Mouse (Mus musculus): ENCODE data around the gene Nop56. TPM values are rescaled to one million over a fixed set of nuclear protein-coding genes. Genes with fewer than 3 reads are reported as not detected.

Gene Nop56
- polyA plus RNA-seq, 1 experiment from 2014 or later = 230 TPM

GRCm38 (mm10) chr2:130291434-130291833, 17.2 kb downstream of the Nop56 start:
- 8% methylated on average over 8 of the region's 8 CpGs for whole genome bisulfite sequencing
- ATAC-seq (ENCODE audit: low read depth) (peak; percentile 58; the same call in 1 of the 2 replicates), DNase-seq (ENCODE audit: low spot score) (peak; percentile 87)
- no peaks in the 10 kb centered on the region; the same call in 1 of the 2 replicates for H3K27me3 ChIP-seq (replicated peaks; ENCODE audit: control insufficient read depth, insufficient read depth, low read length)
- 0 out of 2 replicates have a peak overlapping the region, but pooled peaks have one; percentile 16 for H3K4me2 ChIP-seq (ENCODE audit: low read depth, low read length)
- H3K9ac ChIP-seq (ENCODE audit: low read depth, low read length) = no peak overlapping the region
- no peaks in the 10 kb centered on the region for H3K36me3 ChIP-seq (ENCODE audit: control insufficient read depth, insufficient read depth, low read length)
- H3K4me1 ChIP-seq (ENCODE audit: control insufficient read depth, insufficient read depth, low read length) = peaks cover 12% of the 10 kb centered on the region
- no peak overlapping the region for H3K4me3 ChIP-seq (ENCODE audit: low read depth, low read length)
- H3K27ac ChIP-seq (replicated peaks; ENCODE audit: low read depth, low read length) = no peak overlapping the region
- no peaks in the 10 kb centered on the region for H3K9me3 ChIP-seq (ENCODE audit: control insufficient read depth, low read length)

- 32% methylated on average over 3 of the region's 3 CpGs for WGBS
- ATAC-seq (ENCODE audit: low read depth) (no peak), DNase-seq (ENCODE audit: low spot score) (no peak)
- peaks cover 14% of the 10 kb centered on the region for H3K4me1 ChIP-seq (ENCODE audit: control insufficient read depth, insufficient read depth, low read length)
- H3K36me3 ChIP-seq (ENCODE audit: control insufficient read depth, insufficient read depth, low read length) = no peaks in the 10 kb centered on the region
- H3K27me3 ChIP-seq (replicated peaks; ENCODE audit: control insufficient read depth, insufficient read depth, low read length) = no peaks in the 10 kb centered on the region; the same call in 1 of the 2 replicates
- no peak overlapping the region for H3K4me2 ChIP-seq (ENCODE audit: low read depth, low read length)
- H3K9ac ChIP-seq (ENCODE audit: low read depth, low read length) = no peak overlapping the region
- H3K9me3 ChIP-seq (ENCODE audit: control insufficient read depth, low read length) = no peaks in the 10 kb centered on the region
- H3K4me3 ChIP-seq (ENCODE audit: low read depth, low read length) = no peak overlapping the region
- H3K27ac ChIP-seq (replicated peaks; ENCODE audit: low read depth, low read length) = no peak overlapping the region
Measured at GRCm38 (mm10) chr2:130293009-130293408, 18.8 kb downstream of the Nop56 start.

- peak; percentile 62 for ATAC-seq (ENCODE audit: low read depth)
- WGBS = 2% methylated on average over 4 of the region's 4 CpGs
- Histone ChIP-seq H3K4me3 (ENCODE audit: low read depth, low read length) (0 out of 2 replicates have a peak overlapping the region, but pooled peaks have one; percentile 0), H3K9me3 (ENCODE audit: control insufficient read depth, low read length) (no peaks in the 10 kb centered on the region), H3K27me3 (replicated peaks; ENCODE audit: control insufficient read depth, insufficient read depth, low read length) (no peaks in the 10 kb centered on the region; the same call in 1 of the 2 replicates), H3K36me3 (ENCODE audit: control insufficient read depth, insufficient read depth, low read length) (no peaks in the 10 kb centered on the region), H3K4me1 (ENCODE audit: control insufficient read depth, insufficient read depth, low read length) (peaks cover 14% of the 10 kb centered on the region), H3K9ac (ENCODE audit: low read depth, low read length) (no peak overlapping the region), H3K4me2 (ENCODE audit: low read depth, low read length) (peak overlapping the region; percentile 78), H3K27ac (replicated peaks; ENCODE audit: low read depth, low read length) (no peak overlapping the region)
- DNase-seq (ENCODE audit: low spot score) = peak; percentile 79
Measured at GRCm38 (mm10) chr2:130293486-130293885, 19.3 kb downstream of the Nop56 start.

GRCm38 (mm10) chr2:130294218-130294935, 20.1 kb downstream of the Nop56 start:
- H3K4me1 ChIP-seq (ENCODE audit: control insufficient read depth, insufficient read depth, low read length) = peaks cover 14% of the 10 kb centered on the region
- WGBS = 13% methylated on average over 15 of the region's 20 CpGs
- peak overlapping the region; percentile 76 for H3K27ac ChIP-seq (replicated peaks; ENCODE audit: low read depth, low read length)
- peak overlapping the region; percentile 74 for H3K4me3 ChIP-seq (ENCODE audit: low read depth, low read length)
- no peaks in the 10 kb centered on the region for H3K36me3 ChIP-seq (ENCODE audit: control insufficient read depth, insufficient read depth, low read length)
- DNase-seq (ENCODE audit: low spot score) (peak; percentile 17), ATAC-seq (ENCODE audit: low read depth) (no peak; the same call in 1 of the 2 replicates)
- H3K4me2 ChIP-seq (ENCODE audit: low read depth, low read length) = peak overlapping the region; percentile 78
- H3K9me3 ChIP-seq (ENCODE audit: control insufficient read depth, low read length) = no peaks in the 10 kb centered on the region
- peak overlapping the region; percentile 81 for H3K9ac ChIP-seq (ENCODE audit: low read depth, low read length)
- no peaks in the 10 kb centered on the region; the same call in 1 of the 2 replicates for H3K27me3 ChIP-seq (replicated peaks; ENCODE audit: control insufficient read depth, insufficient read depth, low read length)

GRCm38 (mm10) chr2:130294936-130295277, 20.7 kb downstream of the Nop56 start, which contains the start of gene Ebf4:
TSS of gene Ebf4 (plus strand) at chr2:130295169.
- no peaks in the 10 kb centered on the region for H3K36me3 ChIP-seq (ENCODE audit: control insufficient read depth, insufficient read depth, low read length)
- H3K27me3 ChIP-seq (replicated peaks; ENCODE audit: control insufficient read depth, insufficient read depth, low read length) = no peaks in the 10 kb centered on the region; the same call in 1 of the 2 replicates
- H3K9ac ChIP-seq (ENCODE audit: low read depth, low read length) = peak within 1 kb of the TSS; percentile 81
- peak within 1 kb of the TSS; percentile 74 for H3K4me3 ChIP-seq (ENCODE audit: low read depth, low read length)
- H3K4me1 ChIP-seq (ENCODE audit: control insufficient read depth, insufficient read depth, low read length) = peaks cover 14% of the 10 kb centered on the region
- no peaks in the 10 kb centered on the region for H3K9me3 ChIP-seq (ENCODE audit: control insufficient read depth, low read length)
- peak within 1 kb of the TSS; percentile 78 for H3K4me2 ChIP-seq (ENCODE audit: low read depth, low read length)
- peak; percentile 80 for DNase-seq (ENCODE audit: low spot score)
- WGBS = 0% methylated on average over 19 of the region's 39 CpGs
- peak within 1 kb of the TSS; percentile 76 for H3K27ac ChIP-seq (replicated peaks; ENCODE audit: low read depth, low read length)
- ATAC-seq (ENCODE audit: low read depth) = peak; percentile 70

- Histone ChIP-seq H3K9ac (ENCODE audit: low read depth, low read length) (peak overlapping the region; percentile 81), H3K4me1 (ENCODE audit: control insufficient read depth, insufficient read depth, low read length) (peaks cover 14% of the 10 kb centered on the region), H3K27ac (replicated peaks; ENCODE audit: low read depth, low read length) (peak overlapping the region; percentile 76), H3K36me3 (ENCODE audit: control insufficient read depth, insufficient read depth, low read length) (no peaks in the 10 kb centered on the region), H3K27me3 (replicated peaks; ENCODE audit: control insufficient read depth, insufficient read depth, low read length) (no peaks in the 10 kb centered on the region; the same call in 1 of the 2 replicates), H3K9me3 (ENCODE audit: control insufficient read depth, low read length) (no peaks in the 10 kb centered on the region), H3K4me2 (ENCODE audit: low read depth, low read length) (peak overlapping the region; percentile 78), H3K4me3 (ENCODE audit: low read depth, low read length) (peak overlapping the region; percentile 74)
- ATAC-seq (ENCODE audit: low read depth) (peak; percentile 65), DNase-seq (ENCODE audit: low spot score) (peak; percentile 76)
- WGBS = 0% methylated on average over 6 of the region's 99 CpGs
Measured at GRCm38 (mm10) chr2:130295331-130296133, 21.3 kb downstream of the Nop56 start.

GRCm38 (mm10) chr2:130296134-130296745, 22.0 kb downstream of the Nop56 start:
- Histone ChIP-seq H3K4me2 (ENCODE audit: low read depth, low read length) (peak overlapping the region; percentile 78), H3K4me1 (ENCODE audit: control insufficient read depth, insufficient read depth, low read length) (peaks cover 14% of the 10 kb centered on the region)
- DNase-seq (ENCODE audit: low spot score) = peak; percentile 36

GRCm38 (mm10) chr2:130297580-130297979, 23.4 kb downstream of the Nop56 start:
- Histone ChIP-seq H3K36me3 (ENCODE audit: control insufficient read depth, insufficient read depth, low read length) (no peaks in the 10 kb centered on the region), H3K9me3 (ENCODE audit: control insufficient read depth, low read length) (no peaks in the 10 kb centered on the region), H3K4me2 (ENCODE audit: low read depth, low read length) (0 out of 2 replicates have a peak overlapping the region, but pooled peaks have one; percentile 78), H3K27ac (replicated peaks; ENCODE audit: low read depth, low read length) (no peak overlapping the region), H3K4me1 (ENCODE audit: control insufficient read depth, insufficient read depth, low read length) (peaks cover 14% of the 10 kb centered on the region), H3K9ac (ENCODE audit: low read depth, low read length) (no peak overlapping the region), H3K27me3 (replicated peaks; ENCODE audit: control insufficient read depth, insufficient read depth, low read length) (no peaks in the 10 kb centered on the region; the same call in 1 of the 2 replicates), H3K4me3 (ENCODE audit: low read depth, low read length) (no peak overlapping the region)
- ATAC-seq (ENCODE audit: low read depth) (no peak), DNase-seq (ENCODE audit: low spot score) (no peak)
- WGBS = 74% methylated on average over 9 of the region's 9 CpGs

More at GRCm38 (mm10) chr2:130296134-130296745, 22.0 kb downstream of the Nop56 start:
- ATAC-seq (ENCODE audit: low read depth) = no peak; the same call in 1 of the 2 replicates
- Histone ChIP-seq H3K36me3 (ENCODE audit: control insufficient read depth, insufficient read depth, low read length) (no peaks in the 10 kb centered on the region), H3K27ac (replicated peaks; ENCODE audit: low read depth, low read length) (no peak overlapping the region), H3K9me3 (ENCODE audit: control insufficient read depth, low read length) (no peaks in the 10 kb centered on the region), H3K4me3 (ENCODE audit: low read depth, low read length) (peak overlapping the region; percentile 74), H3K27me3 (replicated peaks; ENCODE audit: control insufficient read depth, insufficient read depth, low read length) (no peaks in the 10 kb centered on the region; the same call in 1 of the 2 replicates), H3K9ac (ENCODE audit: low read depth, low read length) (peak overlapping the region; percentile 81)
- WGBS = 3% methylated on average over 20 of the region's 20 CpGs
